Mouse (Mus musculus): ENCODE data around the gene Marveld1.
A peak's percentile ranks its signal among the peaks of the same experiment; 100 is the strongest.

Gene Marveld1

DNA sequence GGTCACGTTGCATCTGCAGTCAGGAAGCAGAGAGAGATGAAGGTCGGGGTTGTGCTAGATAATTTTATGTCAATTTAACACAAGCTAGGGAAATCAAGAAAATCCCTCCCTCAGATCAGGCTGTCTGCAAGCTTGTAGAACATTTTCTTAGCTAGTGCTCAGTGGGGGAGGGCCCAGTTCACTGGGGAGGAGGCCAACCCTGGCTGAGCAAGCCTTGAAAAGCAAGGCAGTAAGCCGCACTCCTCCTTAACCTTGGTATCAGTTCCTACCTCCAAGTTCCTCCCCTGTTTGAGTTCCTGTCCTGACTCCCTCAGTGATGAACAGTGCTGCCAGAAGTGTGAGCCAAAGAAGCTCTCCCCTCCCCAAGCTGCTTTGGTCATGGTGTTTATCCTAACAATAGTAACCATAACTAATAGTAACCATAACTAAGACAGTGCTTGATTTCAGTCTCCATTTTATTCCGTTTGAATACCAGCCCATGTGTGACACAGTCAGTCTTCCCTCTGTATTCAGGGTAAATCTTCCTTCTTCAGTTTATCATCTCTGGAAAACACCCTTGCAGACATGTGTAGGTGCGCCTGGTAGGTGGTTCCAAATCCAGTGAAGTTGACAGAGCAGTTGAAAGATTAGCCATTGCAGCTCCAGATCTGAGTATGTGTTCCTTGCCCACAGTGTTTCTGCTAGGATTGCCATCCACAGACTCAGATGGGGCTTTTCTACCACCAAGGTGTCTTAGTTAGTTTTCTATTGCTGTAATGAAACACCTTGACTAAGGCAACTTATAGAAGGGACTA lies 7.3 kb upstream of the Marveld1 start:
- DNase-seq (ENCODE audit: low read depth, low spot score): no peak

- no peak for DNase-seq (ENCODE audit: low read depth, low spot score)
Measured at GRCm38 (mm10) chr19:42141998-42142397, 5.2 kb upstream of the Marveld1 start.

GRCm38 (mm10) chr19:42142757-42143156 lies 4.4 kb upstream of the Marveld1 start:
- DNase-seq (ENCODE audit: low read depth, low spot score): no peak

GRCm38 (mm10) chr19:42144067-42144466 lies 3.1 kb upstream of the Marveld1 start:
- DNase-seq (ENCODE audit: low read depth, low spot score): no peak

GRCm38 (mm10) chr19:42144541-42145167 lies 2.5 kb upstream of the Marveld1 start:
- DNase-seq (ENCODE audit: low read depth, low spot score): peak; percentile 78

- no peak for DNase-seq (ENCODE audit: low read depth, low spot score)
Measured at GRCm38 (mm10) chr19:42145210-42145609, 2.0 kb upstream of the Marveld1 start.

GRCm38 (mm10) chr19:42145731-42146130 lies 1.5 kb upstream of the Marveld1 start:
- DNase-seq (ENCODE audit: low read depth, low spot score): no peak

- DNase-seq (ENCODE audit: low read depth, low spot score): no peak
Measured at GRCm38 (mm10) chr19:42146276-42147010, 757 bp upstream of the Marveld1 start.

GRCm38 (mm10) chr19:42147769-42148568 lies 769 bp downstream of the Marveld1 start:
- no peak for DNase-seq (ENCODE audit: low read depth, low spot score)

- DNase-seq (ENCODE audit: low read depth, low spot score): no peak
Measured at GRCm38 (mm10) chr19:42148569-42148860, 1.3 kb downstream of the Marveld1 start.

- DNase-seq (ENCODE audit: low read depth, low spot score): peak; percentile 64
Measured at GRCm38 (mm10) chr19:42151990-42152389, 4.8 kb downstream of the Marveld1 start.

- peak; percentile 22 for DNase-seq (ENCODE audit: low read depth, low spot score)
Measured at GRCm38 (mm10) chr19:42157493-42158237, 10.5 kb downstream of the Marveld1 start.

DNA sequence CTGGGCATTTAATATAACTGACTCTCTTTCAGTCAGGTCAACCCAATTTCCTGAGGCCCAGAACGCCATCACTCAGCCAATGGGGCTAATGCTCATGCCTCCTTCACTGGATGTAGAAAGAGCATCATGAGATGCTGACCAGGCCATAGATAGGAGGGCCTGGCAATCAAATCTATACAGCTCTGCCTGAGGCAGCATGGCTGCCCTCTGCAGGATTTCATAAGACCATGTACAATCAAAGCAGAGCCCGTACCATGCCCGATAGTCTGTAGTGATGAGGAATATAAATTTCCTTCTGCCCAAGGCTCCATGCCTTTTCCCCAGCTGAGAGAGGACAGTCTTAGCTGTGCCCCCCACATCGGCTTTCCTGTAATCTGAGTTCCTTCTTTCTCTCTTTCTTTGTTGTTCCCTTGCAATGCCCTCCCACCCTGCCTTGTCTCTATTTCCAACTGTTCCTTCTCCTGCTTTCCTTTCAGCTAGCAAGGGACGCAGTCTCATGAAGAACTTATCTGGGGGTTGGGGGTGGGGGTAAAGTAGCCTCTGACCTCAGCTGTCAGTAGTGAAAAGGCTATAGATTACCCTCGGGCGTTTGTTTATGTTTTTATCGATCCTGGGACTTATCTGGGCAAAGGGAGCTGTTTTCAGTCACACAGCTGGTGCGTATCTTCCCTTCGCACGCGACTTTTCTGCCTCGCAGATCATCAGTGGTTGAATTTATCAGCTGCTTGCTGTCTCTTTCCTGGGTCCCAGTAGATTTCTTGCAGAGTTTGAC lies 11.2 kb downstream of the Marveld1 start:
- DNase-seq (ENCODE audit: low read depth, low spot score): no peak

DNA sequence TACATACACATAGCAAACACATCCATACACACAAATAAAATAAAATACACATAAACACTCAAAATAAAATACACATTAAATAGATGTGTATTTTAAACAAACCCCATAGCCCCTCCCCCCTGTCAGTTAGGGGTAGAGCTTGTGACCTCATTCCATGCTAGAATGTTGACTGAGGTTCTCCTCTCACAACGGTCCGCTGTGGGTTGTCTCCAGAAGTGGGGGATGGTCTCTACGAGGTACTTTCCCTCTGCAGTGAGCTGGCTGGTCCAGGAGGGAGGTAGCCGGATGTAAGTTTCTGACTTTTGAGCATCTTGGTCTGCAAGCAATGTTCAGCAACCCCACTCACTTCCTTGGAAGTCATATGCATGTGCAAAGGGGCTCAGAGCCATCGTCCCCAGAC lies 16.6 kb downstream of the Marveld1 start, which contains the start of gene Zfyve27:
TSS of gene Zfyve27 (plus strand) at position 188 of the 400 bp plus-strand sequence.
- no peak for DNase-seq (ENCODE audit: low read depth, low spot score)

GRCm38 (mm10) chr19:42164188-42164587 lies 17.0 kb downstream of the Marveld1 start:
- DNase-seq (ENCODE audit: low read depth, low spot score): no peak

- peak; percentile 80 for DNase-seq (ENCODE audit: low read depth, low spot score)
Measured at GRCm38 (mm10) chr19:42166130-42166529, 18.9 kb downstream of the Marveld1 start.

- no peak for DNase-seq (ENCODE audit: low read depth, low spot score)
Measured at GRCm38 (mm10) chr19:42166766-42167165, 19.6 kb downstream of the Marveld1 start.

DNA sequence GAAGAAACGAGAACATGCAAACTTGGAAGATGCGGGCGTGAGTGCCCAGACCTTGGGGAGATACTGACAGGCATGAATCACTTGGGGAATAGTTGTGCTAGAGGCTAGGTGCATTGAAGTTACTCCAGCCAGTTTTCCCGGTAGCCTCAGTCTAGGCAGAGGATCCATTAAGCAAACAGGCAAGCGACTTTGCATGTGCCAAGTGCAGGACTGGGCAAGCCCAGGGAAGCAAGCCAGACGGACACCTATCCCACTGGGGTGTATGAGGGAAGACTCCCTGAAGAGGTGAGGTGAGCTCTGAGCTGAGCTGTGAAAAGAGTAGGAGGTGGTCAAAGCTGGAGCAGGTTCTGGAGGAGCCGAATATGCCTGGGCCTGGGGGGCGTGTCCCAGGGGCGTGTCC lies 20.3 kb downstream of the Marveld1 start:
- no peak for DNase-seq (ENCODE audit: low read depth, low spot score)

DNA sequence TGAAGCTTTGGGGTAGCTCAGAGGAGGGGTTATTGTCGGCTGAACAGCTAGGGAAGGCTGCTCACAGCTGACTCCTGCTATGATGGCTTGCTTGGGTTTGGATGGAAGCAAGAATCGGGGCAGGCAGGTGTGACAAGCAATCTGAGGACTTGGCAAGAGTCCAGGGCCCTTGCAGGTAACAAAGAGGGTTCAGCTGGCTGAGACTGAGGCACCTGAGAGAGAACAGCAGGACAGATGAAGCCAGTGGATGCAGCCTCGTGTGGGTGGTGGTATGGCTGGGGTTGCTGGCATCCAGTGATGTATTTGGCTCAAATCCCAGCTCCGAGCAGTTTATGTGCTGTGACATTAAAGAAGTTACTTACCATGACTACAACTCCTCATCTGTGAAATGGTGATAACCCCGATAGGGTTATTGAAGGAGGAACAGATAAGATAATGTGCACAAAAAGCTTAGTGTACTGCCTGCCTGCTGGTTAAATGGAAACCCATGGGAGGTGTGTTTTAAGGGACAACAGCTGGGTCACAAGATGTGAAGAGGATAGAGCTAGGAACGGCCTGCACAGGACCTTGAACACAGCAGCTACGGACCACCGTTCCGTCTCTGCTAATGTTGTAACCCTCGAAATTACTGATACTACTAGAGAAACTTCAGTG lies 22.2 kb downstream of the Marveld1 start:
- no peak for DNase-seq (ENCODE audit: low read depth, low spot score)

Data from A20 (cell line).